Mouse (Mus musculus) lung, postnatal 36 days (tissue): Measurements from ENCODE around the gene Erbb4.

Source experiments
- DNase-seq: peaks from one replicate; pipeline ENCODE4 v3.0.0; 2022; ENCODE audit warnings: mixed read lengths

Gene Erbb4

DNA sequence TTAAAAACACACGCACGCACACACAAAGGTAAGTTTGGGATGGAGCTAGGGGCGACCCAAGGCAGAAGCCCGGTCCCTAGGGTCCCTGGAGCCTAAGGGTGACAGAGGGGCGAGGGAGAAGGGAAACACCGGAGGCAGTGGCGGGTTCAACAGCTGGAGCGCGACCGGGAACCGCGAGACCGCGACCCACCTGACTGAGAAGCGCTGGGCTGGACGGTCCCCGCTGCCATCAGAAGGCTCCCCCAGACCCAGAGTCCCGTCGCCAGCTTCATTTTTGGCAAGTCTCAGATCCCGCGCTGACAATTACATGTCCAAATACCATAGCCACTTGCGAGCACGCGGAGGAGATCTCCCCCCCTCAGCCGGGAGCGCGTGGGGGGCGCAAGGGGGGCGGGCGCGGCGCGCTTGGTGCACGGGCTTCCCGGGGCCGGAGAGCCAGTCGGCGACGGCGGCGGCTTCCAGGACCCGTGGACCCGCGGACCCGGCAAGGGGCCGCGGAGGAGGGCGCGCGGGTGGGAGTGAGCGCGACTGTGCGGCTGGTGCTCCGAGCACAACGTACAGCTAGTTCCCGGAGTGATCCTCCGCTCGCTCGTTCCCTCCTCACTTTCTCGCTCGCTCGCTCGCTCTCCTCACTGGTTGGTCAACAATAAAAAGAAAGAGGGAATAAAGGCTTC lies at the start of gene Erbb4:
Gene Erbb4, minus strand, starts transcription at position 575 of the 674 bp plus-strand sequence.
- DNase-seq = no peak

DNA sequence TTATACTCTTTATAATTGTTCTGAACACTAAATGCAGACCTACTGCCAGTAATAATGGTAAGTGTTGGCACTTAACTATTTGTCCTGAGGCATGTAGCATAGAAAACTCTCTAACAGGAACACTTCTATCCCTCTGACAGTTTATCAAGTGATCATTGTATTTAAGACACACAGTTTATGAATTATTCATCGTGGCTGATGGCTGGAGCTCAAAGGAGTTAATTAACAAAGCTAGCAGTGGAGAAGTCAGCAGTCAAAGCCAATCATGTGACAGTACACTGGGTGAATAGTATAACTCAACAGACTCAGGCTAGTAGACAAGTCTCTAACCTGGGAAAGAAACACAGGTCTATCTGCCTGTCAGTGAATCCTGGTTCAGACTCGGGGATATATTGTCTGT lies 49.5 kb upstream of the Erbb4 start:
- no peak for DNase-seq

DNA sequence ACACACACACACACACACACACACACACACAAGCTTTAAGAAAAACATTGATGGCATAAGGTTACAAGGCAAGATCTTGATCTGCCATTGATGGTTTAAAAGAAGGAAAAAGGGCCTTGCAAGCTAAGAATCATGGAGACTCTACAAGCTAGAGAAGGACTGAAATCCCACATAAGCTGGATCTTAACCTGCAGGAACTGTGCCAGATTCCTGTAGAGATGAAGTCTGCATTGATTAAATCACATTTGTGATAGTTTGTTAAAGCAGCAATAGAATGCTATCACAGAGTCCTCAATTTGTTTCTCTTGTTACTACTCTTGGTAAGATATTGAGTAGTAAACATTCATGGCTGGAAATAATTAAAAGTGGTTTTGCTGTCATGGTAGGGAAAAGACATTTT lies 33.5 kb upstream of the Erbb4 start:
- DNase-seq = no peak

DNA sequence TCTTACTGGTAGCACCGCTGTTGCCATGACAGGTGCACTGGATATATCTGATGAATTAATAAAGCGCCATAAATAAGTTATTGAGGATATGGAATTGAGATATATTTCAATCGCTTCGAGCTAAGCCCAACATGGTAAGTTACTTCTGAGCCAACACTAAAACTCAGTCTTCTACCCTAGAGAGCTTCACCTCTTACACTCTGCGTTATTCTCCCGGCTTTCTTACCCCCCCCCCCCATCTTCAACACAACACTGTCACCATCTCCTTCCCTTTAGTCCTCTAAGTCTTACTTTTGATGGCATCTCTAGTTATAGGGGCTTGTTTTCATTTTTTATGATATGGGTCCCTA lies 31.6 kb upstream of the Erbb4 start:
- no peak for DNase-seq

DNA sequence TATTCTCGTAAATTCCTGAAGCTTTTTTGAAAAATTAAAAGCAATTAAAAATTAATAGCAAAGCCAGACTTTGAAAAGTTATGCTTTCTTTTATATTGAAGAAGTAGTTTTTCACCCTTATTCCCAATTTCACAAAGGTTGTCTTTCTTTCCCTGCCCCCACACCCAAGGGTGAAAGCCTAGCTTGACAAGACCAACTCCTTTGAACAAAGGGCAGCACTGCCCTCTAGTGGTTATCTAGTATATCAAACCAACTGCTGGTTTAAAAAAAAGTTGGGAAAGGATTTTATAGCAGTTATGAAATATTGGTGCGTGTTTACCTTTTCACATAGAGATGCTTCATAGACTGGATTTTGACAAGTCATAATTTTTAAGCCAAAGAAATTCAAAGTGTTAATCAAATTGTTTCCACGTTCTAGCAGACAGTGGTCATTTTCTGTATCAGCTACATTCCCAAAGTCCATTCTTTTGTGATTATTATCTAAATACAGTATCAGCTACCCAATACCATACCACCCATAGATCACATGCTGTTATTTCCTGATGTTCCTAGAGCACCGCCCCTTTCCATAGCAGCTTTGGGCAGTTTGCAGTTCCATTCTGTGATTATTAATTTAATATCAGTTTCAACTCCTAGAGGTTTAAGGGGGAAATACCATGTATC lies 31.1 kb upstream of the Erbb4 start:
- DNase-seq = peak; percentile 69

DNA sequence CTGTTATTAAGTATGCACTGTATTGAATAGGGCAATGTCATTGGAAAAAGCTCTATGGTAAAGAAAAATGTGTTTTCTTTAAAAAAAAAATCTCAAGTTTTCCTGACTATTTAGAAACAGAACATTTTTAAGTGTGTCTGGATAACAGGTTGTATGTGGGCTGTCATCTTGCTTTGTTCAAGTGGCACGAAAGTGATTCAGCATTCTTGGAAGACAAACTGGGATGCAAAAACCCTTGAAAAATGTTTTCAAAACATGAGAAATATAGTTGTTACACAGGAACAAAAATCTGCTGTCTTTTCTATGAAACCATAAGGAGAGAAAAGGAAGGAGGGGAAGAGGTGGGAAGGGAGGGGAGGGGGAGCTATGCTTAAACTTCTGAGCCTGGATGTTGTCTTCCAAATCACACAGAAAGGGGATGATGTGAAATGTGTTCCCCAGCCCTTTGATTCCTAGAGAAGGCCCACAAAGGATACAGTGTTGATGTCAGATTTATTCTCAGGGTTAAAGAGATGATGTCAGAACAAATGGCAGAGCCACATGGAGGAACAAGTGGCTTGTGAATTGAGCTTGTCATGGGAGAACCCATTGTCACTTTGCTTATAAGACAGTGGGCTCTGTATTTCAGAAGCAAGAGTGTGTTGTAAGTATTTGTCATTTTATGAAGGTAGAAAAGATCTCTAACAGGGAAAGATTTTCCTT lies 16.4 kb upstream of the Erbb4 start:
- DNase-seq = no peak

DNA sequence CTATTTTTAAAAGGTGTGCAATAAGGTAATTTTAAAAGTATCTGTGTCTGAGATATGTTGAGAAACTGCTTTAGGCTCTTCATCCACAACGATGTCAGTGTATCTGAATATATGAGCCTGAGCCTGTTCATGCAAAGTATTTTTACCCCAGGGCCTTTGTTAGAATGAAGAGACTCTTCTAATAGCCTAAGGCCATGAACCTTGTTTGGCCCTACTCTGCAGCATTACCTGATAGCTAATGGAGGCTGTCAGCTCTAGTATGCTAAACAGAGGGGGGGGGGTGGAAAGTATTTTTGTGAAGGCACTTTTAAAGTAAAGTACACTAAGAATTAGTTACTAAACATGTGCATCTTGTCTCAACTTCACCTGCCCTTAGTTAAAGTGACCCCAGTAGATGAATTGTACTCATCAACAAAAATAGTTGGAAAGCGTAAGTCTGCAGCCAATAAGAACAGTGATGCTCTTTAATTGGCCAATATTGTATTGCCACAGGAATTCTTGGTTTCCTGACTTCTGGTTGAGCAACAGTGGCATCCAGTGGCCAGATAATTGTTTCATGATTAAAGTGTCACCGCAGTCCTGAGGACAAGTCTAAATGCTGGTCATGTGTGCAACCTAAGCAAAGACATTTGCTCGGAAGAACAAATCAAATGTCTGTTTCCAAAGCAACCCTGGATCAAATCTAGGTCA lies 10.5 kb upstream of the Erbb4 start:
- no peak for DNase-seq

DNA sequence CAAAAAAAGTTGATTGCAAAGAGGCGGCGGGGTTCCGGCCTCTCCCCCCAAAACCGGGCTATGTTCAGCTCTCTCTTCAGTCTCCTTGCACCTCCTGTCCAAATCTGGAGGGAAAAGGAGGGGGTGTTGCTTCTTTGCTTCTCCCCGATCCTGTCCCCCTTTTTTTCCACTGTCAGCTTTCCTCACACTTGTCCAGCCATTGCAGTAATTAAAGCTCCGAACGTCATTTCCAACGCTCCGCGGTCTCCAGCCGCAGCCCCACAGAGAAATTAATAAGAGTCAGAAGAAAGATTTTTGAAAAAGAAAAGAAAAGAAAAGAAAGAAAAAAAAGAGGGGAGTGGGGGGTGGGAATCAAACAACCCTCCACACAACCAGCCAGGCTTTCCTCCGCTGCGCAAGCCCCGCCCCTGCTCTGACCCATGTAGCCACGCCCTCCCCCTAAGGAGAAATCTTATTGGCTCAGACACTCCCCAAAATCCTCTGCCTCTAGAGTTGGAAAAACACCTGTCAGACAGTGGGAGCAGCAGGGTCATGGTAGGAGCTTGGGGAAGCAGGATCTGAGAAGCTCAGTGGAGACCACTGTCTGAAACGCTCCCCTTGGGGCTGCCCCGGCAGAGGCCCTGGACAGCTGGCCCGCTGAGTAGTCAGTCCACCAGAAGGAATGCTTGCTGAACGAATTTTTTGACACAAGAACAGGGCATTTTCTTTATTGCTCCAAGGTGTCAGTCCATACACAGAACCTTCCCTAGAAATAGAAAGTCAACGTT lies 483 bp upstream of the Erbb4 start:
- peak; percentile 67 for DNase-seq

DNA sequence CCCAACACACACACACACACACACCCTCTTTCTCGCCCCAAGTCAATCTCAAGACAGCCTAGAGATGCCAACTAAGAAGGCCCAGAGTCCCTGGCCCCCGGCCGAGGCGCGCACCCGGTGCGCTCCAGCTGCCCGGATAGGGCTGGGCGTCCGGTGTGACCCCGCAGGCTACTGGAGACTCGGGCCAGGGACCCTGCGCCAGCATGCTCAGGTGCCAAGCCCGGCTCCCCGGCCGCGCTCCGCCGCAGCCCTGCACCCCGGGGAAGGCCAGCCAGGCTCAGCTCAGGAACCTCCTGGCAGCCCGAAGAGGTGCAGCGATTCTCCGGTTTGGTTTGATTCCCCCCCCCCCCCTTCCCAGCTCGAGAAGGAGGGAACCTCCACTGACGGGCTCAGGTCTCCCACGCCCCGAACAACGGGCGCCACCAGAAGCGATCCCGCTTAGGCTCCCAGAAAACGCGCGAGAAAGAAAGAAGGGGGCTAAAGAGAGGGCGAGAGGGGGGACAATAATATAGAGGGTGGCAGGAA lies 860 bp downstream of the Erbb4 start:
- no peak for DNase-seq

DNA sequence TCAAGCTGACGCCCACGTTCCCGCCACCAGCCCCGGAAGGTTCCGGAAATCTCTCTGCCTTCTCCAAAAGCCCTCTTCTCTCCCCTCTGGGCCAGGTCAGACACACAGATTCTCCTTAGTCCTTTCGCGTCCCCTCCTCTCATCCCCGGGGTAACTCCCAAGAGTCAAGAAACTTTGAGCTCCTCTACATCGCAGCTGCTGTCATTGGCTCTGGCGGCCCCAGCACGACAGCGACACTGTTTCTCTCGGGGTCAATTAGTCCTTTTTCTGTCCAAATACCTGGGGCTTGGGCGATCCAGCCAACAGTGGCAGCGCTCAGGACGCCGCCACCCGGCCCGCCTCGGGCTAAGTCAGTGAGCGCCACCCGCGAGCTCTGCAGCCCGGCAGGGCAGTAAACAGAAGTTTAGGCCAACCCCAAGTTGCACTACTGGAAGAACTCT lies 1.5 kb downstream of the Erbb4 start:
- DNase-seq = peak; percentile 21

DNA sequence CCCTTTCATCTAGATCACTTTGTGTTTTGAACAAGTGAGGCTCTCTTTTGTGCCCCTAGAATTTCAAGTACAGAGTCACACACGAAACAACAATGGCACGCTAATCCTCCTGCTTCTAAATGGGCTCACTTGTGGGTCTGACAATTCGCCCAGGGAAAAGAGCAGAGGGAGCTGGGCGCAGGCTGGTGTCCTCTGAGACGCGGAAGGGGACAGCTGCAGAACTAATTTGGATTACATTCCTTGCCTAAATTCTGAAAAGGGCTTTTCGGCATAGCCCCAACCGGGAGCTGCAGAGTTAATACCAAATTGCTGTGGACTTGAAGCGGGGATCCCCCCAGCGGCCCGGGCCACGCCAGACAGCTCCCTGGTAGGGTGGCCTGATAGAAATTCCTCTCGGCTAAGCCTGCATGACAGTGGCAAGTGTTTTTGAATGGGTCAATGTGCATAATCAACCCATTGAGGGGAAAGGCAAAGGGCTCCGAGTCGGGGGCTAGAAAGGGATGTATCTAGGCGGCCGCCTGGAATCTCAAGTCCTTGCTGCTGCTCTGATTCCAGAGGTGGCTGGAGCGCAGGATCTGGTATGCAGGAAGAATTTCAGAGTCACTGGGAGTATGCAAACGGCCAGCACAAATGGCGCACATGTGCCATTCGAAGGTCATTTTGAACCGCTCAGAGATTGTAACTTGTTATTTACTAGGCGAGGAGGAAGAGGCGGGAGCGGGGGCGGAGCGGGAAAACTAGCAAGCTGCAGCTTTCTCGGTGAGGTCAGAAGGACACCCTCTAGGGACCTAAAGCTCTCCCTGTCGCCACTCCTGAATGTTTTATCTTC lies 2.2 kb downstream of the Erbb4 start:
- DNase-seq = peak; percentile 33

DNA sequence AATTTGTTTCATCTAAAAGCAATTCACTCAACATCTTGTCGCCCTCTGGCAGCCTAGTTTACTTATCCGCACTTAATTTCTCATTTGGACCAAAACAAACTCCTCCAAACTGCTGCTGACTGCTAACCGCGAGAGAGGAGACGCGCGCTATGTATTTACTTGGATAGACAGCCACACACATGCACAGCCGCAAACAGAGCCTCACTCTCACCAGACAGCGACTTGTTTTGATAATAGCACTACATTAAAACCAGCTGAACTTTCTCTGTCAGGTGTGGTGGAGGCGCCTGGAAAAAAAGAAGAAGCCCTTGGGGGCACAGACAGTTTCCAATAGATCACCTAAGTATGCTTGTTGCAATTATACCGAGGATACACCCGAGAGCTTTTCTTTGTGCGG lies 2.8 kb downstream of the Erbb4 start:
- DNase-seq = no peak

DNA sequence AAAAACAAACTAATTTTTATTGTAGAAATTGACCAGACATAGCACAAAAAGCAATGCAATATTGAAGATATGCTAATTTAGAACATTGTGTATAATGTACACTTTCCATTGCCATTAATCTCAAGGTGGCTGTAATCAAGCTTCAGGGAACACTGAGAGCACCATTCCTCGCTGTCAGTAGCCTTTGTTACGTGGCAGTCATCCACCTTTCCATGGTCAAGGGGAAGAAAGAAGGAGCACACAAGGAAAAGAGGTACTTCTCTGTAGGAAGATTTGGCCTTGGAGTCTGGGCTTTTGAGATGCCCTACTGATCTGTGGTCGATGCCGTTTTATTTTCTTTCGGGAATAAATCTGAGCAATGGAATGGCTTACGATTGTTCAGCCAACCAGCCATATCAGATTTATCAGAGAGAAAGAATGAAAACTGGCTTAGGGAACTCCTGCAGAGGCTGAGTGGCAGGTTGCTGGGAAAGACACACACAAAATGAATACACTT lies 4.6 kb downstream of the Erbb4 start:
- no peak for DNase-seq

DNA sequence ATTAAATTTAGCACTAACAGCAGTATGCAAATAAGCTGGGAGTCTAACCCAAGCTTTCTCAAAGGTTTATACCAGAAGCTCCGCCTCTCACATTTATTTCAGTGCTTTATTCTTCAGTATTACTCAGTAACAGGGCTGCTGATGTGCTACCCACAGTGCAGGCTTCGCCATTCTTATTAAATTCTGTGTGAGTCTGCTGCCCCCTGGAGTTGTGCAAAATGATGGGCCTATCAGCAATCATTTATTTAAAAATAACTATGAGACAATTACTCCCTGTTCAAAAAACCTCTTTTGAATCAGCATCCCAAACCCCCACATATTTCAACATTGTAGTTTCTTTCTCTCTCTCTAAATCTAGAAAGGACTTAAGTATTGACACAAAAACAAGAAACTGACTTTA lies 6.2 kb downstream of the Erbb4 start:
- no peak for DNase-seq

DNA sequence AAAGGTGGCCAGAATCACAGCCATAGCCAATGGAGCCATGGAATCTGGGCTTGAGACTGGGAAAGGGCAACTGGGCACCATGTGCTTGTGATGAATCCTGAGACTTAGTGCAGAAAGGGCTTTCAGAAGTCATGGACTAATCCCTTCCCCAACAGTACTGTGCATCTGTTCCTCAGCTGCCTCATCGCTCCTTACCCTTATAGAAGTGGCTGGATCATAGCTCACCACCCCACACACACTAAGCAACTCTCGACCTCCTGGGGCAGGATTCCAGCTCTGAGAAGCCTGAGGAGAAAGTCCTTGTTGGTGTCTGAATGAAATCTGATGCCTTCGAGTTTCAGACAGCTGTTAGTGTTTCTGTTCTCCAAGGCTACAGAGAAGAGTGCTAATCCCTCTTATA lies 14.8 kb downstream of the Erbb4 start:
- no peak for DNase-seq

DNA sequence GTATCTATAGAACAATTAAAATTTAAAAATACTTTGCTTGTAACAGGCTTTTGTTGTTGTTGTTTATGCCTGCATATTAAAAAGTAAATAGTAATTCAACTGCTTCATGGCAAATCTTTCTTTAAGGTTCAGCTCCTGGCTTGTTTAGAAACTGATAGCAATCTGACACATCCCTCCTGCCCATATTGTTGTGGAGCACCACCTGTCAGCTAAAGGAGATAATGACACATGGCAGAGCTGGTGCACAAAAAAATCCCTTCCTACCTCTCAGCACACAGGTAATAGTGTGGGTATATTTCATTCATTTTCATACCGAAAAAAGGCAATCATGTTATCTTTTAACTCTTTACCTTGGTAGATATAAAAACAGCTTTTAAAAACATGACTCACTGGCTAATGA lies 18.5 kb downstream of the Erbb4 start:
- DNase-seq = no peak

DNA sequence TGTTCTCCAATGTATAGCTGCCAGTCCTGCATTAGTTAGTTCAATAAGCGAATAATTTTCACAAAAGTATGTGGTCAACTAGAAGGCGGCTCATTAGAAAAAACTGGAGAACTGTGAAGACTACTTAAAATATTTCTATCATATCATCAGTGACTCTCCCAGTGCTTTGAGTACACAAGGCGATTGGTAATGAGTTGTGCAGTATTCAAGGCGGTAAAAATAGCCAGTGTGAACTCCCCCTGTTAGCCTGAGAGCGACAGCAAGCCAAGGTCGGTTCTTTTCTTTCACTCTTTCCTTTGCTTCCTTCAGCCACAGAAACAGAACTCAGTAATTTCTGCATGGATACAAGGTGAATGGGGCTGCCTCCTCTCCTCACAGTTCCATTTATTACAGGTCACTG lies 22.1 kb downstream of the Erbb4 start:
- DNase-seq = no peak

DNA sequence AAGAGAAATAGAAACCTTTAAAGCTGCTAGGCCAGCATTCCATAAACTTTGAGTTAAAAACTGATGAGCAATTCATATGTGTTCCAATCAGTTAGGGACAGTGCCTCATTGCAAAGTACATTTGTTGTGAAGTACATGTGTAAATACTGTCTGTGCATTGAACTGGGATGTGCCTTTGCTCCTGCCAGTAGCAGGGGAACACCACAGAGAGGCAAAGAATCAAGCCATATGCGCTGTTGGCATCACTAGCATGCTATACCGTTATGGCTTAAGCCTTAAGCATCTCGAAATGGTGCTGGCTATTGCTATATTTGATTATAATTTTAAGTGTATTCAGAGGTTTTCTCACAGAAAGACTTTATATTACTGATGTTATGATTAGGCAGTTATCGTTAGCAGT lies 58.9 kb downstream of the Erbb4 start:
- DNase-seq = no peak

DNA sequence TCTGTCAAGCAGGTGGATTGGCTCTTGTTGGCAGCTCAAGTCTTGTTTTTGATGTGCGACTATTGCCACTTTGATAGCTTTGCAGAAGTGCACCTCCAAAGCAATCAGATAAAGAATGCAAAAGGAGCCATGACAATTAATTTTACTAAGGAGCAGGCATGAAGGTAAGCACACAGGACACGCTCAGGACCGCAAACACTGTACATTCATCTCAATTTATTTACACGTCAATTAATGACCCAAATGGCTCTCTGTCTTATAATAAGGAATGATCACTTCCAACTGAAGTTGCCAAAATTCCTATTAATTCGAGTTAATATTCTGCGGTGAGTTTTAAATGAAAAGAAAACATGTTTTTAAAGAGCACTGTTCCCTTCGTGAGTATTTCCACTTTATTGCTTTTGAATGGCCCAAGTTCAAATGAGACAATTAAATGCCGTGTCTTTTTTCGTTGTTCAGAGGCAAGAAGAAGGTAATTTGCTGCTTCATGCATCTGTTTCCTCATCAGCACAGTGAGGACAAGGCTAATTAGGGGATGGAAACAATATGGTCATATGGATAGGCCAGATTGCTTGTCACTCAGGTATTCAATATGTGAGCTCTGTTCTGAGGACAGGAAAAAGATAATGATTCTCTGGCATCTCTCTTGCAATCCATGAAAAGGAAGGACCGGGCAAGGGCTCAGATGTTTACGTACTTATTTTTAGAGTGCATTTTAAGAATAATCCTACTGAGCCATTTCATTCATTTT lies 61.5 kb downstream of the Erbb4 start:
- no peak for DNase-seq

DNA sequence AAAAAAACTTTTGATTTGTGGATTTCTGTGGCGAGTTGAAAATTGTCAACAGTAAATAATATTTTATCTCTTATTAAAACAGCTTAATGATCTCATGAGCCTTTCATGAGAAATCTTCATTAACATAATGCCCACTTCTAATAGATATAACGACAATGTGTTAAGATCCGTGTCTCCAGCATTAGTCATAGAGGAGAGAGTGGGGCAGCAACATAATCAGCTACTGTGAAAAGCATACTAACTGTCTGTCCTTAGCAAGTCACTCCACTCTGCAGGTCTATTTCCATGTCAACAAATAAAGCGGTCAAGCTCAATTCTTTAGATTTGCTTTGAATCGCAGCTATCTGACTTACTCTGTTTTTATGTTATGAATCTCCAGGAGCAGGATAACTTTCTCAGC lies 80.0 kb downstream of the Erbb4 start:
- DNase-seq = no peak

DNA sequence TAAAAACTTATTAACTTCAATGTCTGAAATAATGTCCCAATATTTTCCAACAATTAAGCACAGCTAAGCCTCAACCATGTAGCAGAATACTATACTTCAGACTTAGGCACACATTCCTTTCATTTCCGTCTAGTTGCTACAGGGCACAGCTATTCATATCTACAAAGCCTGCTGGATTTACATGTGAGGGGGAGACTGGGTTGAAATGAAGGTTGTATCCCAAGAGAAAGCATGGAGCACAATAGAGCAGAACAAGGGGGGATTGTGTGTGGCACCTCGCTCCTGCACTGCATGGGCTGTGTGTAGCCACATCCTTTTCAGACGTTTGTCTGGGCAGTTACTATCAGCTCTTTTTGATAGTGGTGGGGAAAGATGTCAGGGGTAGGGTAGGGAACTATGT lies 83.0 kb downstream of the Erbb4 start:
- no peak for DNase-seq
